Mouse (Mus musculus) gastrocnemius, adult 2 months (tissue): Measurements from ENCODE around the gene C2cd6. TPM values are rescaled to one million over a fixed set of nuclear protein-coding genes. Genes with fewer than 3 reads are reported as not detected.

ENCODE experiments used
- DNase-seq: peaks from one replicate; pipeline ENCODE4 v3.0.0; 2022
- H3K27ac ChIP-seq: fragments of 200-600 bp; 2 replicates; pipeline ENCODE4 v1.8.1; 2022; ENCODE audit warnings: mild to moderate bottlenecking
- H3K4me3 ChIP-seq: fragments of 200-600 bp; 2 replicates; pipeline ENCODE4 v1.8.1; 2022; ENCODE audit warnings: mild to moderate bottlenecking, moderate library complexity
- CTCF ChIP-seq: fragments of 200-600 bp; IDR thresholded peaks from 2 replicates; pipeline ENCODE4 v1.8.1; 2022; ENCODE audit warnings: antibody characterized with exemption, mild to moderate bottlenecking, moderate library complexity
- intact Hi-C: fragments of 180-260 bp; cut with DNase I; formaldehyde crosslinking; loops from one replicate; pipeline ENCODE4 v1.15.1; 2025
- long read RNA-seq, 2 experiments: library from polyadenylated mRNA; stranded (forward); transcript quantifications; one replicate each; pipeline ENCODE4 v2.0.0; 2021
- total RNA-seq, 2 experiments: library from RNA; stranded (reverse); gene quantifications; 2 replicates each; pipeline ENCODE4 v1.2.3; 2021

C2cd6 gene
- total RNA-seq = not detected
- long read RNA-seq, experiment 1 = 0 reads
- long read RNA-seq, experiment 2 = 0 reads

GRCm38 (mm10) chr1:59094705-59095104, at the start of gene C2cd6:
Gene C2cd6 (minus strand): TSS chr1:59094900.
- no peak for TF ChIP-seq CTCF
- no peak for DNase-seq
- intact Hi-C loops = no loop called here
- Histone ChIP-seq H3K4me3 (no peak within 1 kb of the TSS), H3K27ac (no peak within 1 kb of the TSS)

GRCm38 (mm10) chr1:59142809-59143208, 48.1 kb upstream of the C2cd6 start:
- peak; percentile 79 for TF ChIP-seq CTCF
- no peak overlapping the region for H3K4me3 ChIP-seq
- DNase-seq = peak; percentile 65
- intact Hi-C loops = loop anchor here (1.0 kb wide), 1 partner anchor 373 kb away; no protein-coding TSS in a partner anchor
- H3K27ac ChIP-seq = no peak overlapping the region

GRCm38 (mm10) chr1:59134419-59134818, 39.7 kb upstream of the C2cd6 start:
- no peak for TF ChIP-seq CTCF
- DNase-seq = no peak

DNA sequence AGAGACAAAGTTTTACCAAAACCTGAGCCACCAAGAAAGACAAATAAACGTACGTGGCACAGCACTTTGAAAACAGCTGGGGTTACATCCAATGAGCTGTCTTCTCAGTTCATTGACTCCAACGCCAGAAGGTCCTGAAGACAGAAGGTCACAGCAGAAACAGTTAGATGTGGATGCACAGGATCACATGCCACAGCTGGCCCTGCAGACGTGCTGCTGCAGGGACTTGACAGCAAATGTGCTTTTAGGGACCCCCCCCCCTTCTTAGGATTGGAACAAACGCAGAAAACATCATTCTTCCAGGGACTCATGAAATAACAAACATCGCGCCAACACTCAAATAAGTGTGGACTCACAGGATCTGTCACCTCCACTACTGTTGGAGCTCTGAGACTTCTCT, 34.2 kb upstream of the C2cd6 start:
- intact Hi-C loops = no loop called here
- TF ChIP-seq CTCF = no peak
- DNase-seq = no peak

More at GRCm38 (mm10) chr1:59134419-59134818, 39.7 kb upstream of the C2cd6 start:
- H3K27ac ChIP-seq = no peak overlapping the region
- intact Hi-C loops = no loop called here
- no peak overlapping the region for H3K4me3 ChIP-seq

GRCm38 (mm10) chr1:59125558-59125957, 30.9 kb upstream of the C2cd6 start:
- Histone ChIP-seq H3K27ac (no peak overlapping the region), H3K4me3 (no peak overlapping the region)
- no peak for TF ChIP-seq CTCF
- intact Hi-C loops = no loop called here
- DNase-seq = no peak

More for the DNA sequence above, 34.2 kb upstream of the C2cd6 start:
- no peak overlapping the region for H3K4me3 ChIP-seq
- no peak overlapping the region for H3K27ac ChIP-seq

DNA sequence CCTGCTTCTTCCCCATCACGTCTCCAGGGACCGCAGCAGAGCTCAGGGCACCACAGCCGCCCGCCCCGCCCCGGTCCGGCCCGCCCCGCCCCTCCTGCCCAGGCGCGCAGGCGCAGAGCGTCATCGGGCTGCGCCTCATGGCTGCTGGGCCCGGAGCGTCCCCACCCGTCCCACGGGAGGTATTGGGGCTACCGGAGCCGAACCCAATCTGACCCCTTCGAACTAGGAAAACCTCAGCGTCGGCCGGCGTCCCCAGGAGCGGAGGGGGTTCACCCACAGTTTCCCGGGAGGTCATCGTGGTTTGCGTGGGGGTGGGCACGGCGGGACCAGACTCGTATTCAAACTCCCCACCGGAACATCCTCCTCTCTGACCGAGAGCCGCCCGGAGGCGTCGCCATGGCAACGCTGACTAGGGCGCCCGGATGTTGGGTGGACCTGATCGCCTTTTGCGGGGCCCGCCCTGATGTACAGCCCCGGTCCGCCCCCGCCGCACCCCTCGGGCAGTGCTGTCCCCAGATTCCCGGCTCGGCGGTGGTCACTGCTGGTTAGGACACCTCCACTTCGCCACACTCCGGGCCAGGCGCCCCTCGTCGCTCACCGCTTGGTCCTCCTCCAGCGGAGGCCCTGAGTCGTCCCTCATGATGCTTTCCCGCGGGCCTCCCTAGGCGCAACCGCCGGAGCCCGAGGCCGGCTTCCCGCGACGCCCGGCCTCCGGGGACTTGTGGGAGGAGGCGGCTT, 25.2 kb upstream of the C2cd6 start, which contains the start of gene Tmem237:
TSS of gene Tmem237 (minus strand) at position 689 of the 738 bp plus-strand sequence.
- Histone ChIP-seq H3K4me3 (peak within 1 kb of the TSS; percentile 90), H3K27ac (peak within 1 kb of the TSS; percentile 87)
- intact Hi-C loops = no loop called here
- no peak for TF ChIP-seq CTCF
- DNase-seq = peak; percentile 95

DNA sequence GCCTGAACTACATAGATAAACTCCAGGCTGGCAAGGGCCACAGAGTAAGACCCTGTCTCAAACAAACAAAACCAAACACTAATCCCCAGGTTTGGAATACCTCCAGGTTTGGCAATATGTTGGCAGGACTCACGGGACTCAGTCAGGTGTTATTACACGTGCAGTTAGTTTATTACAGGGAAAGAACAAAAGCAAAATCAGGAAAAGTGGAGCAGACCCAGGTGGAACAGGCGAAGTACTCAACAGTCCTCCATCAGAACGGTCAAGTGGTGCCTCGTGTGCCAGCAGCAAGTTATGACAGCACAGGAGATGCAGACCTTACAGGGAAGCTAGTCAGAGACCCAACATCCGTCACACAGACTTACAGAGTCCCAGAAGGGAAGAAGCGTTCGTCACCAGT, 15.8 kb upstream of the C2cd6 start:
- DNase-seq = no peak
- no peak for TF ChIP-seq CTCF
- Histone ChIP-seq H3K4me3 (no peak overlapping the region), H3K27ac (no peak overlapping the region)
- intact Hi-C loops = no loop called here

- no peak overlapping the region for H3K4me3 ChIP-seq
- no peak for DNase-seq
- H3K27ac ChIP-seq = no peak overlapping the region
- TF ChIP-seq CTCF = no peak
- intact Hi-C loops = no loop called here
Measured at GRCm38 (mm10) chr1:59102071-59102470, 7.4 kb upstream of the C2cd6 start.

GRCm38 (mm10) chr1:59101020-59101419, 6.3 kb upstream of the C2cd6 start:
- no peak for TF ChIP-seq CTCF
- no peak for DNase-seq
- intact Hi-C loops = no loop called here

GRCm38 (mm10) chr1:59070867-59071266, 23.8 kb downstream of the C2cd6 start:
- DNase-seq = no peak
- intact Hi-C loops = no loop called here
- no peak overlapping the region for H3K4me3 ChIP-seq
- no peak overlapping the region for H3K27ac ChIP-seq
- peak; percentile 25; the same call in 1 of the 2 replicates for TF ChIP-seq CTCF

More at GRCm38 (mm10) chr1:59101020-59101419, 6.3 kb upstream of the C2cd6 start:
- H3K4me3 ChIP-seq = no peak overlapping the region
- no peak overlapping the region for H3K27ac ChIP-seq

DNA sequence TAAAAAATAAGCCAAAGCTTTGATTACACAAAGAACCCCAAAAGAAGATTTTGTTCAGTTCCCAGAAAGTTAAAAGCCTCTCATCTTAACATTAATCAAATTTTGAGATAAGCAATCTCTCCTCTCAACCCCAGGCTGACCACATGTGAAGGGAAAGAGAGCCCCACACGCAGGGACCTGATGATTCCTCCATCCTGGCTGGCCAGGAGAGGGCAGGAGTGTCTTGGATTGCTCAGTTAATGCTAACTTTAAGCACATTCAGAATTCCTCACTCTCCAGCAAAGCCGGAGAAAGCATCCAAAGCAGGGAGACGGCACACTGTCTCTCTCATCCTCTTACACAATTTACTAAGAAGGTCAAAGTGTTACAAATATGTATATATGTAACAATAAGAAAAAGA, 26.7 kb downstream of the C2cd6 start:
- intact Hi-C loops = loop anchor here (2.0 kb wide), 1 partner anchor 169 kb away; the partner anchor contains the start of gene Als2
- H3K27ac ChIP-seq = no peak overlapping the region
- H3K4me3 ChIP-seq = no peak overlapping the region
- DNase-seq = no peak
- peak; percentile 42 for TF ChIP-seq CTCF

DNA sequence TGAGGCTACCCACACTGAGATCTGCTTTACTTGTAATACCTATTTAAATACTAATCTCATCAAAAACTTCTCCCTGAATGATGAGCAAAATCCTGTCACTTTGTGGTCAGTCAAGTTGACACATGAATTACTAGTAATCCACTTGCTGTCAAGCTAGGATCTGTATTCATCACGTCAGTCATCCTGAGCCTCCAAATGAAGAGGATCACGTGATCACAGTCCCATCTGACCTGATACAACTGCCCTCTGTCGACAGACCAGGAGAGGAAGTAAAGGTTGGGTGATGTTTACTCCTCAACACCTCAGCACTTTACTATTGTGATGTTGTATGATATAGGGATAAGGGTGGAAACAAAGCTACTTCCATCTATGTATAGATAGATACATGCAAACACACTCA, 31.0 kb downstream of the C2cd6 start:
- Histone ChIP-seq H3K4me3 (no peak overlapping the region), H3K27ac (no peak overlapping the region)
- no peak for DNase-seq
- no peak for TF ChIP-seq CTCF
- intact Hi-C loops = no loop called here

DNA sequence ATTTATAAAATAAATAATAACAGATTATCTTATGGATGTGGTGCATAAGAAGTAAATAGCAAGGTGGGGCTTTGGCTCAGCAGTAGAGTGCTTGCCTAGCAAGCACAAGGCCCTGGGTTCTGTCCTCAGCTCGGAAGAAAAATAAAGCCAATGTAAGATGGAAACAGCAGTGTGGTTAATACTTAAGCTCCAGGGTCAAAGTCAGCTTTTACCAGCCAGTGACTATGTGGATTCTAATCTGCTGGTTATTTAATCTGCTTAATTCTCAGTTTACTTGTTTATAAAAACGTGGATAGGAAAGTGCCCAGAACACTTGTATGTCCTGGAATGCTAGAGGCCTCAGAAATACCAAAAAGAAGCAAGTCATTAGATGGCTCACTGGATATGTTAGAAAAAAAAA, 37.7 kb downstream of the C2cd6 start:
- intact Hi-C loops = no loop called here

DNA sequence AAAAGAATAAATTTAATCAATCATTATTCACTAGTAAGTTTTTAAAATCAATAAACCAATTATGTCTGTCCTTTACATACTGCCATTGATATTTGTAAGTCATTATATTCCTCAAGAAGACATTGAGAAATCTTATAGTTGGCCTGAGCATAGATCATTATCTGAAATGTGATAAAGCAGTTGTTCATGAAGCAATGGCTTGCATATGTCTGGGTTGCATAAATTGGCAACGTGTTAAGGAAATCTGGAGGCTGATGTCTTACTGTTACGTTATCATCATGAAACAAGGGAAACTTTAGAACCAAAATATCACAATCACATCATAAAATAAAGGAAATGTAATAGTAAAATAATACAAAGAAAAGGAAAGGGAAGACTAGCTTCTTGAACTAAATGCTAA, 43.4 kb downstream of the C2cd6 start:
- Histone ChIP-seq H3K4me3 (no peak overlapping the region), H3K27ac (no peak overlapping the region)
- DNase-seq = no peak
- intact Hi-C loops = no loop called here
- TF ChIP-seq CTCF = no peak

More for the DNA sequence above, 37.7 kb downstream of the C2cd6 start:
- no peak overlapping the region for H3K4me3 ChIP-seq
- H3K27ac ChIP-seq = no peak overlapping the region
- DNase-seq = no peak
- TF ChIP-seq CTCF = no peak
